Mouse (Mus musculus) megakaryocyte, embryonic 14.5 days (primary cell): ENCODE results near the gene Polm.

ENCODE experiments used
- FLI1 ChIP-seq: IDR thresholded peaks from 2 replicates; pipeline ENCODE4 v1.6.1; 2012; ENCODE audit warnings: low read length, inconsistent platforms, mixed read lengths
- GATA1 ChIP-seq: IDR thresholded peaks from 3 replicates; pipeline ENCODE4 v1.6.1; 2012; ENCODE audit warnings: mixed read lengths, low read length, inconsistent platforms, borderline replicate concordance

- TF ChIP-seq GATA1 (no peak), FLI1 (no peak)
Measured at GRCm38 (mm10) chr11:5790431-5790830, 47.4 kb downstream of the Polm start.
